Mouse (Mus musculus): ENCODE measurements around the gene Htr1d. TPM values are rescaled to one million over a fixed set of nuclear protein-coding genes. Genes with fewer than 3 reads are reported as not detected.
A peak's percentile ranks its signal among the peaks of the same experiment; 100 is the strongest.

The Htr1d gene
- polyA plus RNA-seq, 1 experiment from 2014 or later, result 0.75 TPM

DNA sequence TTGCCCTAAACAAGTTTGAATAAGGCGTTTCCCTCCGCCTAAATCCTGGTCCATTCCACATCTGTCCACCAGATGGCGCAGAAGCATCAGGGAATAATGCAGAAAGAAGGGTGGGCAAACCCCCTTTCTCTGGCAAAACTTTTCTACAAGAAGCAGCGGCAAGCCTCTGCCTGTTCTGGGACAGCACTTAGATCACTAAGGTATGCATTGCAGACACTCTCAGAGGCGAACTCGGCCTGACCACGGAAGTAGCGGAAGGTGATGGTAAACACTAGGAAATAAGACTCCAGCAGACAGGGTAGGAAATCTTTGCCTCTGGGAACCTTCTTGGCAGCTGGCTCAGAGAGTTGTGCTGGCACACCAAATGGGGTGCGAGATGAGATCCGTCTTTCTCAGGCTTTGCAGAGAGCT lies 31.5 kb downstream of the Htr1d start:
- WGBS, result 9% methylated on average over 10 of the region's 10 CpGs
- Histone ChIP-seq H3K27me3 (no peaks in the 10 kb centered on the region), H3K4me1 (peaks cover 5% of the 10 kb centered on the region; the same call in 1 of the 2 replicates), H3K9ac (no peak overlapping the region), H3K36me3 (no peaks in the 10 kb centered on the region), H3K4me3 (no peak overlapping the region), H3K27ac (no peak overlapping the region), H3K4me2 (replicated peaks) (peak overlapping the region; percentile 39), H3K9me3 (no peaks in the 10 kb centered on the region)
- no peak for ATAC-seq (ENCODE audit: insufficient number of reproducible peaks, insufficient read depth, low FRiP score, low TSS enrichment)

DNA sequence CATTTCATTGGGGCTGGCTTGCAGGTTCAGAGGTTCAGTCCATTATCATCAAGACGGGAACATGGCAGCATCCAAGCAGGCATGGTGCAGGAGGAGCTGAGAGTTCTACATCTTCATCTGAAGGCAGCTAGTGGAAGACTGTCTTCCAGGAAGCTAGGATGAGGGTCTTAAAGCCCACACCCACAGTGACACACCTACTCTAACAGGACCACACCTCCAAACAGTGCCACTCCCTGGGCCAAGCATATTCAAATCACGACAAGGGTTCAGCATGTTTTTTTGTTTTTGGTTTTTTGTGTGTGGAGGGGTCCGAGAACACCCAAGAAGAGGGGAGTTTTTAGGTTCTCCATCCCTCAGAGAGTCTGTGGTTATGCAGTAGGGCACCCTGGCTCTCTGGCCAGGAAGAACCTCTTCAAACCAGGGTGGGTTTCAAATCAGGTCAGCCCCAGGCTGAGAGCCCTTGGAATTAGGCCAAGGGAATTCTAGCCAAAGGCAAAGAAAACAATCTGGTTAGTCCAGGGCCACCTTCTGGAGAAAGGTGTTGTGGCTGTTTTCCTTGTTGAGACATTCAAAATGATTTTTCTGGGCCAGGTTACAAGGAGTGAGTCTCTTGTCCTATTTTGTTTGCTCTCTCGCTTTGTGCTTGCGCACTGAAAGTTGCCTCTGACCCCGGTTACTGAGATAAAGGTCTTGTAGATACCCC lies 33.3 kb downstream of the Htr1d start:
- 87% methylated on average over 6 of the region's 6 CpGs for WGBS
- H3K27ac ChIP-seq, result no peak overlapping the region
- H3K4me3 ChIP-seq, result no peak overlapping the region
- no peak overlapping the region for H3K4me2 ChIP-seq (replicated peaks)
- no peaks in the 10 kb centered on the region for H3K36me3 ChIP-seq
- peaks cover 7% of the 10 kb centered on the region for H3K4me1 ChIP-seq
- peaks cover 9% of the 10 kb centered on the region; the same call in 1 of the 2 replicates for H3K27me3 ChIP-seq
- no peaks in the 10 kb centered on the region for H3K9me3 ChIP-seq
- no peak for ATAC-seq (ENCODE audit: insufficient number of reproducible peaks, insufficient read depth, low FRiP score, low TSS enrichment)
- H3K9ac ChIP-seq, result no peak overlapping the region

GRCm38 (mm10) chr4:136458276-136458675 lies 35.0 kb downstream of the Htr1d start:
- peaks cover 20% of the 10 kb centered on the region; the same call in 1 of the 2 replicates for H3K27me3 ChIP-seq
- no peak overlapping the region for H3K9ac ChIP-seq

DNA sequence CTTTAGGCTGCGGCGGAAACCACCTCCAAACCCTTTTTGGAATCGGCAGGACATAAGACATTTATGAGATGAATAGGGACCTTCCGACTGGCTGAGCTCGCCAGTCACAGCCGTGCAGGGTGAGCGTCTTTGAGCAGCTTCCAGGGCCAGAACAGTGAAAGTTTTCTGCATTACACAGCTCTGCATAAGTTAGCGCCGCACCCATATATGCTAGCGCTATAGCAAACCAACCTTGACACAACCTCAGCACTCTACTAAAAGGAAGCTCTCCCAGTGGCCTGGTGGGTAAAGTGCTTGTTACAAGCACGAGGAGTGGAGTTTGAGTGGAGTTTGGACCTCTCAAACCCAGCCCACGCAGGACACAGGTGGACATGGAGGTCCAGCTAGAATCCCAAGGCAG lies 35.9 kb downstream of the Htr1d start:
- 86% methylated on average over 12 of the region's 12 CpGs for WGBS

More at GRCm38 (mm10) chr4:136458276-136458675, 35.0 kb downstream of the Htr1d start:
- no peak overlapping the region for H3K4me3 ChIP-seq
- H3K27ac ChIP-seq, result no peak overlapping the region
- 77% methylated on average over 7 of the region's 7 CpGs for WGBS
- H3K4me2 ChIP-seq (replicated peaks), result no peak overlapping the region
- peaks cover 19% of the 10 kb centered on the region for H3K4me1 ChIP-seq
- no peaks in the 10 kb centered on the region for H3K36me3 ChIP-seq
- no peaks in the 10 kb centered on the region for H3K9me3 ChIP-seq
- ATAC-seq (ENCODE audit: insufficient number of reproducible peaks, insufficient read depth, low FRiP score, low TSS enrichment), result no peak

GRCm38 (mm10) chr4:136461206-136461605 lies 37.9 kb downstream of the Htr1d start:
- H3K27me3 ChIP-seq, result peaks cover 31% of the 10 kb centered on the region
- H3K4me3 ChIP-seq, result no peak overlapping the region
- no peak overlapping the region for H3K27ac ChIP-seq
- H3K4me1 ChIP-seq, result peaks cover 17% of the 10 kb centered on the region
- no peak overlapping the region for H3K9ac ChIP-seq
- no peak for ATAC-seq (ENCODE audit: insufficient number of reproducible peaks, insufficient read depth, low FRiP score, low TSS enrichment)
- no peaks in the 10 kb centered on the region for H3K36me3 ChIP-seq
- H3K9me3 ChIP-seq, result no peaks in the 10 kb centered on the region
- H3K4me2 ChIP-seq (replicated peaks), result no peak overlapping the region; the same call in 1 of the 2 replicates
- WGBS, result 33% methylated on average over 4 of the region's 4 CpGs

More for the DNA sequence above, 35.9 kb downstream of the Htr1d start:
- ATAC-seq (ENCODE audit: insufficient number of reproducible peaks, insufficient read depth, low FRiP score, low TSS enrichment), result no peak
- H3K9ac ChIP-seq, result no peak overlapping the region
- no peaks in the 10 kb centered on the region for H3K9me3 ChIP-seq
- no peak overlapping the region for H3K4me3 ChIP-seq
- H3K27me3 ChIP-seq, result peaks cover 27% of the 10 kb centered on the region
- no peak overlapping the region for H3K4me2 ChIP-seq (replicated peaks)
- H3K36me3 ChIP-seq, result no peaks in the 10 kb centered on the region
- no peak overlapping the region for H3K27ac ChIP-seq
- peaks cover 20% of the 10 kb centered on the region for H3K4me1 ChIP-seq

DNA sequence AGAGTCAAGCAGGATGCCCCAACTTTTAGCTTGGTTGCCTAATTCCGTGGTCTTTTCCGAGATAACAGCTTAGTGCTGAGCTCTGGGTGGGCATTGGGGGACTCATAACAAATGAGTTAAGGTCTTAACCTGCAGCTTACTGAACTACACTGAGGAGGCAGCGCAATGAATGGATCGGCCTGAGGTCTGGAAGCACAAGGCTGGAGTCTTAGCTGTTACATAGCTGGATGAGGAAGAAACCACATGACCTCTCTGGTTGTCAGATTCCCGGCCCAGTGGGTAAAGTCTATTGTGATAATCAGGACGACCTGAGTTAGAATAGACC lies 38.4 kb downstream of the Htr1d start:
- peaks cover 20% of the 10 kb centered on the region for H3K4me1 ChIP-seq
- H3K27ac ChIP-seq, result no peak overlapping the region
- H3K9me3 ChIP-seq, result no peaks in the 10 kb centered on the region
- ATAC-seq (ENCODE audit: insufficient number of reproducible peaks, insufficient read depth, low FRiP score, low TSS enrichment), result no peak
- 10% methylated on average over 6 of the region's 6 CpGs for WGBS
- H3K9ac ChIP-seq, result no peak overlapping the region
- H3K27me3 ChIP-seq, result peaks cover 31% of the 10 kb centered on the region
- H3K4me3 ChIP-seq, result peak overlapping the region; percentile 70
- no peaks in the 10 kb centered on the region for H3K36me3 ChIP-seq
- peak overlapping the region; percentile 95 for H3K4me2 ChIP-seq (replicated peaks)

DNA sequence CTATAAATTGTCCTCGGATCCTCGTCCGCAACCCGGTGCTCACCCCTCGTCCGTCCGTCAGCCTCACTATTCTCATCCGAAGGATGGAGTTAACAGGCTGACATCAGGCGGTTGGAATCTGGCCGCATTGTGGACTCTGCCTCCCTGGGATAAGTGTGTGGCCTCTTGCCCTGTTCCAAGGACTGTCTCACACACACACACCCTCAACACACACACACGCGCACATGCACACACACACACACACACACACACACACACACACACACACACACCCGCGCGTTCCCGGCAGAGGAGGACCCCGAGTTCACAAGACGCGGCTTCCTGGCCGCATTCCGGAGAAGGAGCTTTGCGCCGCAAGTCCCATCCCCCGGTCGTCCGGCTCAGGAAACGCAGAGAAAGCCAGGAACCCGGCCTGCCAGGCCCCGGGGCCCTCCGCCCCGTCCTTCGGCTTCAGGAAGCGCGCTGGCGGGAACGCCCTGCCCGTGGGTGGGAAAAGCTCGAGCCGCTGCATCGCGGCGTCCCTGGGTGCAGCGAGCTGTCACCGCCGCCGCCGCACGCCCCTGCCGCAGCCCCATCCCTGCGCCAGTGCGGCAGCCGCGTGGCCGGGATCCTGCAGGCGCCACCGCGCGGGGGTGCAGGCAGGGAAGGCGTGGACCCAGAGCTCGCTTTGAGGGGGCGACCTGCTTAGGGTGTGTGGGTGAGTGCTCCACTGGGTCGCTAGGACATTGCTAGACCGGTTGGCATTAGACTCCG lies 38.9 kb downstream of the Htr1d start, which contains the start of gene 6030445D17Rik:
TSS of gene 6030445D17Rik (plus strand) at position 165 of the 753 bp plus-strand sequence.
- peak within 1 kb of the TSS; percentile 26; the same call in 1 of the 2 replicates for H3K27ac ChIP-seq
- H3K4me2 ChIP-seq (replicated peaks), result peak within 1 kb of the TSS; percentile 95
- WGBS, result 1% methylated on average over 64 of the region's 64 CpGs
- H3K4me1 ChIP-seq, result peaks cover 20% of the 10 kb centered on the region
- peak; percentile 66; the same call in 1 of the 2 replicates for ATAC-seq (ENCODE audit: insufficient number of reproducible peaks, insufficient read depth, low FRiP score, low TSS enrichment)
- peak within 1 kb of the TSS; percentile 76 for H3K9ac ChIP-seq
- H3K27me3 ChIP-seq, result peaks cover 31% of the 10 kb centered on the region
- H3K9me3 ChIP-seq, result no peaks in the 10 kb centered on the region
- H3K36me3 ChIP-seq, result no peaks in the 10 kb centered on the region
- peak within 1 kb of the TSS; percentile 70 for H3K4me3 ChIP-seq

- H3K9me3 ChIP-seq, result no peaks in the 10 kb centered on the region
- H3K4me2 ChIP-seq (replicated peaks), result peak overlapping the region; percentile 95
- peak overlapping the region; percentile 70 for H3K4me3 ChIP-seq
- H3K27ac ChIP-seq, result peak overlapping the region; percentile 26; the same call in 1 of the 2 replicates
- peak; percentile 38; the same call in 1 of the 2 replicates for ATAC-seq (ENCODE audit: insufficient number of reproducible peaks, insufficient read depth, low FRiP score, low TSS enrichment)
- H3K27me3 ChIP-seq, result peaks cover 31% of the 10 kb centered on the region
- peak overlapping the region; percentile 76 for H3K9ac ChIP-seq
- H3K4me1 ChIP-seq, result peaks cover 20% of the 10 kb centered on the region
- H3K36me3 ChIP-seq, result no peaks in the 10 kb centered on the region
- WGBS, result 2% methylated on average over 8 of the region's 8 CpGs
Observed at GRCm38 (mm10) chr4:136462839-136463178, 39.5 kb downstream of the Htr1d start.

GRCm38 (mm10) chr4:136463436-136463835 lies 40.1 kb downstream of the Htr1d start:
- ATAC-seq (ENCODE audit: insufficient number of reproducible peaks, insufficient read depth, low FRiP score, low TSS enrichment), result no peak
- no peaks in the 10 kb centered on the region for H3K36me3 ChIP-seq
- H3K4me1 ChIP-seq, result peaks cover 20% of the 10 kb centered on the region
- no peaks in the 10 kb centered on the region for H3K9me3 ChIP-seq
- H3K4me3 ChIP-seq, result peak overlapping the region; percentile 70; the same call in 1 of the 2 replicates
- H3K4me2 ChIP-seq (replicated peaks), result peak overlapping the region; percentile 95
- 16% methylated on average over 9 of the region's 9 CpGs for WGBS
- H3K9ac ChIP-seq, result no peak overlapping the region
- H3K27me3 ChIP-seq, result peaks cover 31% of the 10 kb centered on the region
- no peak overlapping the region for H3K27ac ChIP-seq

GRCm38 (mm10) chr4:136466226-136466625 lies 42.9 kb downstream of the Htr1d start:
- no peak for ATAC-seq (ENCODE audit: insufficient number of reproducible peaks, insufficient read depth, low FRiP score, low TSS enrichment)
- H3K27ac ChIP-seq, result 0 out of 2 replicates have a peak overlapping the region, but pooled peaks have one; percentile 17
- no peak overlapping the region for H3K4me3 ChIP-seq
- H3K4me1 ChIP-seq, result peaks cover 23% of the 10 kb centered on the region
- H3K36me3 ChIP-seq, result no peaks in the 10 kb centered on the region
- no peaks in the 10 kb centered on the region for H3K9me3 ChIP-seq
- peaks cover 25% of the 10 kb centered on the region for H3K27me3 ChIP-seq
- 45% methylated on average over 4 of the region's 4 CpGs for WGBS
- no peak overlapping the region for H3K9ac ChIP-seq
- 0 out of 2 replicates have a peak overlapping the region, but pooled peaks have one; percentile 7 for H3K4me2 ChIP-seq (replicated peaks)

- Histone ChIP-seq H3K36me3 (no peaks in the 10 kb centered on the region), H3K4me2 (replicated peaks) (peak overlapping the region; percentile 68; the same call in 1 of the 2 replicates), H3K27ac (peak overlapping the region; percentile 95; the same call in 1 of the 2 replicates), H3K4me3 (peak overlapping the region; percentile 93; the same call in 1 of the 2 replicates), H3K9ac (no peak overlapping the region), H3K9me3 (no peaks in the 10 kb centered on the region), H3K27me3 (peaks cover 6% of the 10 kb centered on the region), H3K4me1 (peaks cover 20% of the 10 kb centered on the region)
- ATAC-seq (ENCODE audit: insufficient number of reproducible peaks, insufficient read depth, low FRiP score, low TSS enrichment), result no peak
- WGBS, result 79% methylated on average over 14 of the region's 14 CpGs
Observed at GRCm38 (mm10) chr4:136468553-136469327, 45.4 kb downstream of the Htr1d start.
